Mouse (Mus musculus): ENCODE measurements around the gene Clrn2. TPM values are rescaled to one million over a fixed set of nuclear protein-coding genes. Genes with fewer than 3 reads are reported as not detected.

The Clrn2 gene
- total RNA-seq, 2 experiments from 2014 or later, result 0.74 to 0.90 TPM

DNA sequence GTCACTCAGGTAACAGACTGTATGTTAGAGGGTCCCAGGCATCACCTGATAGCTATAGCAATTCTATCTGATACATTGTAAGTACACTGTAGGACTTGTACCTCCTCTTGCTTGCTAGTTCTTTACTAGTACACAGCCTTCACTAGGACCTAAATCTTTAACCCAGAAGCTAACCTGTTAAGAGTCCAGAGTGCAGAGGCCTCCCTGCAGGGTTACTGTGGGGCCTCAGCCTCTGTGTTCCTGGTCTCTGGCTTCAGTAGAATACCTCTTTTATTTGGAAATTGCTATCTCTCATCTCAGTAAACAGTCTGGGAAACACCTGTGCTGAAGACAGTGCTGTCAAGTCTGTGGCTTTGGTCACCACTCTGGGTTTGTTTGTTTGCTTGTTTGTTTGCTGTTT, 42.5 kb downstream of the Clrn2 start:
- no peak for DNase-seq (ENCODE audit: low spot score in 2 of 2)
- intact Hi-C loops (cut with DNase I), result no loop called here

DNA sequence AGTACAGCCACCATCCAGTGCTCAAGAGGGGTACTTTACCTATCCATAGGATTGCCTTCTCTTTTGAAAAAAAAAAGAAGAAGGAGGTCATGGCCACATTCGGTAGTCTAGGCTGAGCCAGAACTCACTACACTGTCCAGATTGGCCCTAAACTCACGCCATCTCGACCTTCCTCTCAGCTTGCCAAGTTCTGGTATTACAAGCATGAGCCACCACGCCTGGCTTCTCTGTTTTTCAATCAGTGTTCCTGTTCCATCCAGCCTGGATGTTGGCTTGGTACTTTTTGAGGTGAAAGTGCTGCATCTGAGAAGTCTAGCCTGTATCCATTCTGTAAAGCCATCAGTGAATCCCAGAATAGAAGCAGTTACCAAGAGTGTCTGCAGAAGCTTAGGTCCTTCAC, 42.9 kb downstream of the Clrn2 start:
- DNase-seq (ENCODE audit: low spot score in 2 of 2), result no peak
- intact Hi-C loops (cut with DNase I), result no loop called here

DNA sequence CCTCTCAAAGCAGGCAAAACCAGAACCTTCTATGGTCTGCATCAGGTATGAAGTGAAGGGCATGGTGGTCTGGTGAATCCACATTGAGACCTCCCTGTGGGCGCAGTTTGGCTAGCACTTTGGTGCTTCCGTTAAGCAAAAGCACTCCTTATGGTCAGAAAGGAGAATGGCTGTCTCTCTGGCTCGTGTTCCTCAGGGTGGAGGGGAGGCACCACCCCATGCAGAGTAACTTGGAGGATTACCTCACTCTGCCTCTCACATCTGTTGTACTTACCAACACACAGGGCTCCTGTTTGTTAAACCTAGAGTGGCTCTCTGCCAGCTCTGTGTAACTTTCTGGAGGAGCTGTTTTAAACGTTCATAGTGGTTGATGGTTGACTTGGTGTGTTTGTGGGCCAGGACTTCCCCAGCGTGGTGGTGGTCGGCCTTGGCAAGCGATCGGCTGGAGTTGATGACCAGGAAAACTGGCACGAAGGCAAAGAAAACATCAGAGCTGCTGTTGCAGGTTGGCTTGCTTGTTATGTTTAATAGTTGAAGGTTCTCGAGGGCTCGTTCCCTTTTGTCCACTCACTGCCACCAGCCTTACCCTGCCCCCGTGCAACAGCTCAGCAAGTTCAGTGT, 43.5 kb downstream of the Clrn2 start:
- intact Hi-C loops (cut with DNase I), result no loop called here
- no peak for DNase-seq (ENCODE audit: low spot score in 2 of 2)

DNA sequence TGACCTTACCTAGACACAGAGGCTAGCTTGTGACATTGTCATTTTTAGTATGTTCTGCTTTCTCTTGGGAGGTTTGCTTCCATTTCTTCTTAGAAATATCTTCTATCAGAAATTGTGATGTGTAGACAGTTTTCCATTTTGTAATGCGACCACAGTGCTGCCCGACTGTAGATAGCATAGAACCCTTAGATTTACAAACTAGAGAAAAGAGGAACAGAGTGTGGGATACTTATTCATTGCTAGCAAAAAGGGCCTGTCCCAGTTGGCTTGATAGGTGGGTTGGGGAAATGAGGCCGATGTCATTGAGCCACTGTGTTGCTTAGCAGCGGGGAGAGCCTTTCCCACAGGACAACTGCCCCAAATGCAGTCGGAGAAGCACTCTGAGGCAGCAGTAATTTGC, 44.0 kb downstream of the Clrn2 start:
- intact Hi-C loops (cut with DNase I), result no loop called here
- DNase-seq (ENCODE audit: low spot score in 2 of 2), result no peak

DNA sequence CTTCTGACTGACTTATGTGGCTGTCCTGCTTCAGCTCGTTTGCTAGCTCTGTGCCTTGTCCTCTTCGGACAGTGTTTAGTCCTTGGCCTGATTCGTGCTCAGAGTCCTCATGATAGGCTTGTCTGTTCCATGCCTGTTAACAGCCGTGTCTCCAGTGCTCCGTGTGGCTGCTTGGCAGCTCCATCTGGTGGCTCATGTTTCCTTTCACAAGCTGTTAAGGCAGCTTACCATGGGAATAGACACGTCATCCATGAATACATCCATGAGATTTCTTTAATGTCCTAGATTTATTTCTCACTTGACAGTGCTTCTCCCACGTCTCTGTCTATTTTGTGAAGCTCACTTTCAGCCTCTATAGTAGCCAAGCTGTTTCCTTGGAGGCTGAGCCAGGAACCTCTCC, 56.5 kb downstream of the Clrn2 start:
- intact Hi-C loops (cut with DNase I), result no loop called here
- peak; percentile 19 to 65 for DNase-seq (ENCODE audit: low spot score in 2 of 2)

DNA sequence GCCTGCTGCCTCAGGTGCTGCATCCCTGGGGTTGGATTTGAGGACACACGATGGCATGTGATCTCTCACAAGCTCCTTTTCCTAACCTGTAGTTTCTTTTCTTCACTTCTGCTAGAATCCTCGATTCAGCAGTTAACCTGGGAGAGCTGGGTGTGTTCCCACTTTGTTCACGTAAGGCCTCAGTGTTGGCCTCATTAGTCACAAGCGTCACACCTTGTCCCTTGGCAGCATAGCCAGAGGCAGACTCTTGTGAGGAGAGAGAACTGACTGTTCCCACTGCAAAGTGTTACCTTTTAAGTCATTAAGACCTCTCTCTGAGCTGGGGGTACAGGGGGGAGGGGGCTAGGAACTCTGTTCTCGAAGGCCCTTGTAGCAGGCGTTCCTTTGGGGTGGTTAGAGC, 59.4 kb downstream of the Clrn2 start:
- intact Hi-C loops (cut with DNase I), result no loop called here
- DNase-seq (ENCODE audit: low spot score in 2 of 2), result no peak

DNA sequence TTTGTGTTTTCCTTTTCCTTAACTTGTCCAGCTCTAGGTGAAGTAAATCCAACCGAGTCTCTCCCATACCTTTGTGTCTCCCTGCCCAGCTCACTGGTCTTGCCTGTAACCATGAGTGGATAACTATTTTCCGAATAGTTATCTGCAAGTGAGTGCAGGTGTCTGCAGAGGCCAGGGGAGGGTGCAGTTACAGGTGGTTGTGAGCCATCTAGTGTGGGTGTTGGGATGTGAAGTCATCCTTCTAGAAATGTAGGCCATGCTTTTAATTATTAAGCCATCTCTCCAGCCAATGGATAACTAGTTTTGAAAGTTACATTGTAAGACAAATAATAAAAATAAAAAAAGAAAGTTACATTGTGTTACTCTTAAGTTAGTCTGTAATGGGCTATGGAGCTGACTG, 60.0 kb downstream of the Clrn2 start:
- DNase-seq (ENCODE audit: low spot score in 2 of 2), result no peak
- intact Hi-C loops (cut with DNase I), result no loop called here

Other genes starting within 250 kb of the Clrn2 start
- 10 to 100 TPM; 86.2 to 87.9 TPM for gene Qdpr, start 3.5 kb upstream of the Clrn2 start, total RNA-seq (2021)
- gene Lap3, start 39.6 kb downstream of the Clrn2 start, total RNA-seq (2021), result 10 to 100 TPM; 40.0 to 41.9 TPM
- gene Med28, start 66.5 kb downstream of the Clrn2 start, total RNA-seq (2021), result 10 to 100 TPM; 79.0 to 83.9 TPM
- 10 to 100 TPM; 13.0 to 14.3 TPM for gene Fam184b, start 185.9 kb downstream of the Clrn2 start, total RNA-seq (2021)
- under 1 TPM; 0.61 to 0.77 TPM for gene Ncapg, start 216.2 kb downstream of the Clrn2 start, total RNA-seq (2021)

Measured in left cerebral cortex, postnatal 14 days (tissue).